Mouse (Mus musculus): Measurements from ENCODE around the gene Abo. TPM values are rescaled to one million over a fixed set of nuclear protein-coding genes. Genes with fewer than 3 reads are reported as not detected.

Abo gene
- 0.08 TPM in 1 of 2 replicates, not detected in the other for polyA plus RNA-seq (2015; fragmentation: Nextera tagmentation; extraction: Ambion mirVana)

- H3K4me3 ChIP-seq = no peak within 1 kb of the TSS
- H3K9me3 ChIP-seq = no peaks in the 10 kb centered on the region
- no peaks in the 10 kb centered on the region for H3K27me3 ChIP-seq
- ATAC-seq (ENCODE audit: low FRiP score, low read depth) = no peak
- WGBS = 72% methylated on average over 3 of the region's 3 CpGs
- no peak within 1 kb of the TSS for H3K4me2 ChIP-seq
- no peaks in the 10 kb centered on the region for H3K36me3 ChIP-seq
- H3K9ac ChIP-seq = no peak within 1 kb of the TSS
- H3K4me1 ChIP-seq (replicated peaks) = no peaks in the 10 kb centered on the region
- no peak within 1 kb of the TSS for H3K27ac ChIP-seq (replicated peaks)
Measured at GRCm38 (mm10) chr2:26864879-26865278, at the start of gene Abo. TSS of gene Abo (minus strand) at chr2:26864979.

GRCm38 (mm10) chr2:26914148-26914941 is 49.6 kb upstream of the Abo start:
- Histone ChIP-seq H3K4me1 (replicated peaks) (peaks cover 54% of the 10 kb centered on the region), H3K4me2 (peak overlapping the region; percentile 94; the same call in 1 of the 2 replicates), H3K4me3 (no peak overlapping the region)

GRCm38 (mm10) chr2:26913416-26914147 is 48.8 kb upstream of the Abo start:
- Histone ChIP-seq H3K9me3 (no peaks in the 10 kb centered on the region), H3K27me3 (no peaks in the 10 kb centered on the region), H3K27ac (replicated peaks) (no peak overlapping the region), H3K4me1 (replicated peaks) (peaks cover 62% of the 10 kb centered on the region), H3K9ac (no peak overlapping the region), H3K4me3 (no peak overlapping the region), H3K4me2 (no peak overlapping the region), H3K36me3 (peaks cover 34% of the 10 kb centered on the region)
- ATAC-seq (ENCODE audit: low FRiP score, low read depth) = no peak
- WGBS = 86% methylated on average over 17 of the region's 17 CpGs

More at GRCm38 (mm10) chr2:26914148-26914941, 49.6 kb upstream of the Abo start:
- Histone ChIP-seq H3K27me3 (no peaks in the 10 kb centered on the region), H3K36me3 (peaks cover 42% of the 10 kb centered on the region), H3K27ac (replicated peaks) (no peak overlapping the region), H3K9ac (no peak overlapping the region), H3K9me3 (no peaks in the 10 kb centered on the region)
- WGBS = 63% methylated on average over 8 of the region's 8 CpGs
- ATAC-seq (ENCODE audit: low FRiP score, low read depth) = no peak

GRCm38 (mm10) chr2:26912253-26912770 is 47.5 kb upstream of the Abo start:
- H3K9me3 ChIP-seq = no peaks in the 10 kb centered on the region
- peak overlapping the region; percentile 95; the same call in 1 of the 2 replicates for H3K9ac ChIP-seq
- 78% methylated on average over 5 of the region's 5 CpGs for whole genome bisulfite sequencing
- H3K27ac ChIP-seq (replicated peaks) = no peak overlapping the region
- no peak for ATAC-seq (ENCODE audit: low FRiP score, low read depth)
- peak overlapping the region; percentile 89 for H3K4me2 ChIP-seq
- peak overlapping the region; percentile 84 for H3K4me3 ChIP-seq
- H3K36me3 ChIP-seq = peaks cover 37% of the 10 kb centered on the region
- peaks cover 59% of the 10 kb centered on the region for H3K4me1 ChIP-seq (replicated peaks)
- no peaks in the 10 kb centered on the region for H3K27me3 ChIP-seq

- Histone ChIP-seq H3K36me3 (peaks cover 48% of the 10 kb centered on the region), H3K4me3 (peak overlapping the region; percentile 84), H3K4me1 (replicated peaks) (peaks cover 56% of the 10 kb centered on the region), H3K4me2 (peak overlapping the region; percentile 89), H3K9me3 (no peaks in the 10 kb centered on the region), H3K9ac (peak overlapping the region; percentile 95), H3K27me3 (no peaks in the 10 kb centered on the region), H3K27ac (replicated peaks) (peak overlapping the region; percentile 93)
- peak; percentile 31 for ATAC-seq (ENCODE audit: low FRiP score, low read depth)
- under 1% methylated on average over 37 of the region's 37 CpGs for WGBS
Measured at GRCm38 (mm10) chr2:26910994-26911765, 46.4 kb upstream of the Abo start.

- H3K4me2 ChIP-seq = peak within 1 kb of the TSS; percentile 89
- under 1% methylated on average over 72 of the region's 74 CpGs for WGBS
- H3K36me3 ChIP-seq = peaks cover 56% of the 10 kb centered on the region
- H3K27me3 ChIP-seq = no peaks in the 10 kb centered on the region
- peaks cover 51% of the 10 kb centered on the region for H3K4me1 ChIP-seq (replicated peaks)
- peak within 1 kb of the TSS; percentile 84 for H3K4me3 ChIP-seq
- no peaks in the 10 kb centered on the region for H3K9me3 ChIP-seq
- H3K27ac ChIP-seq (replicated peaks) = peak within 1 kb of the TSS; percentile 93
- peak; percentile 93 for ATAC-seq (ENCODE audit: low FRiP score, low read depth)
- peak within 1 kb of the TSS; percentile 95 for H3K9ac ChIP-seq
Measured at GRCm38 (mm10) chr2:26910124-26910993, 45.6 kb upstream of the Abo start, which contains the start of the genes Med22 and Rpl7a. TSS of gene Med22 (minus strand) at chr2:26910677. TSS of gene Rpl7a (plus strand) at chr2:26910764.

GRCm38 (mm10) chr2:26909387-26909784 is 44.6 kb upstream of the Abo start:
- Histone ChIP-seq H3K4me3 (peak overlapping the region; percentile 84), H3K27ac (replicated peaks) (peak overlapping the region; percentile 93; the same call in 1 of the 2 replicates), H3K27me3 (no peaks in the 10 kb centered on the region), H3K9me3 (no peaks in the 10 kb centered on the region), H3K36me3 (peaks cover 55% of the 10 kb centered on the region), H3K4me1 (replicated peaks) (peaks cover 41% of the 10 kb centered on the region), H3K4me2 (peak overlapping the region; percentile 77), H3K9ac (peak overlapping the region; percentile 77)
- no peak for ATAC-seq (ENCODE audit: low FRiP score, low read depth)

- ATAC-seq (ENCODE audit: low FRiP score, low read depth) = no peak
- H3K27ac ChIP-seq (replicated peaks) = no peak overlapping the region
Measured at GRCm38 (mm10) chr2:26908710-26909386, 44.1 kb upstream of the Abo start.

GRCm38 (mm10) chr2:26907109-26907508 is 42.3 kb upstream of the Abo start:
- H3K4me2 ChIP-seq = no peak overlapping the region
- H3K27me3 ChIP-seq = no peaks in the 10 kb centered on the region
- peaks cover 44% of the 10 kb centered on the region for H3K4me1 ChIP-seq (replicated peaks)
- no peaks in the 10 kb centered on the region for H3K9me3 ChIP-seq
- 50% methylated on average over 4 of the region's 4 CpGs for WGBS
- H3K27ac ChIP-seq (replicated peaks) = no peak overlapping the region
- peaks cover 32% of the 10 kb centered on the region for H3K36me3 ChIP-seq
- no peak overlapping the region for H3K4me3 ChIP-seq
- ATAC-seq (ENCODE audit: low FRiP score, low read depth) = no peak
- no peak overlapping the region for H3K9ac ChIP-seq

More at GRCm38 (mm10) chr2:26908710-26909386, 44.1 kb upstream of the Abo start:
- peak overlapping the region; percentile 77 for H3K4me2 ChIP-seq
- H3K9me3 ChIP-seq = no peaks in the 10 kb centered on the region
- peaks cover 50% of the 10 kb centered on the region for H3K36me3 ChIP-seq
- peak overlapping the region; percentile 32 for H3K9ac ChIP-seq
- peaks cover 41% of the 10 kb centered on the region for H3K4me1 ChIP-seq (replicated peaks)
- 89% methylated on average over 18 of the region's 18 CpGs for WGBS
- no peaks in the 10 kb centered on the region for H3K27me3 ChIP-seq
- H3K4me3 ChIP-seq = peak overlapping the region; percentile 84

GRCm38 (mm10) chr2:26906431-26906830 is 41.7 kb upstream of the Abo start:
- no peak overlapping the region for H3K4me3 ChIP-seq
- H3K4me1 ChIP-seq (replicated peaks) = peaks cover 44% of the 10 kb centered on the region
- no peak overlapping the region for H3K27ac ChIP-seq (replicated peaks)
- H3K36me3 ChIP-seq = peaks cover 32% of the 10 kb centered on the region
- no peaks in the 10 kb centered on the region for H3K9me3 ChIP-seq
- H3K9ac ChIP-seq = no peak overlapping the region
- whole genome bisulfite sequencing = 96% methylated on average over 3 of the region's 3 CpGs
- no peak overlapping the region for H3K4me2 ChIP-seq
- no peak for ATAC-seq (ENCODE audit: low FRiP score, low read depth)
- no peaks in the 10 kb centered on the region for H3K27me3 ChIP-seq

Measured in hindbrain, embryonic 15.5 days (tissue).